Mouse (Mus musculus) bone marrow, adult 2 months (tissue): Measurements from ENCODE around the gene Snx1. TPM values are rescaled to one million over a fixed set of nuclear protein-coding genes. Genes with fewer than 3 reads are reported as not detected.

Experiments
- H3K27ac ChIP-seq: fragments of 200-500 bp; 2 replicates; pipeline ENCODE4 v1.5.1; 2012; ENCODE audit warnings: low read depth, mild to moderate bottlenecking, control low read depth, inconsistent platforms, low read length; ENCODE audit not compliant: control insufficient read depth, poor library complexity, insufficient read depth
- H3K4me1 ChIP-seq: fragments of 200-500 bp; 2 replicates; pipeline ENCODE4 v1.6.1; 2011; ENCODE audit warnings: low read length; ENCODE audit not compliant: control insufficient read depth, insufficient read depth
- H3K4me3 ChIP-seq: fragments of 200-500 bp; replicated peaks from 2 replicates; pipeline ENCODE3; 2011; ENCODE audit warnings: mild to moderate bottlenecking, low read depth, low read length, control low read depth; ENCODE audit not compliant: control insufficient read depth
- CTCF ChIP-seq: fragments of 200-500 bp; IDR thresholded peaks from 2 replicates; pipeline ENCODE4 v1.5.1; 2011; ENCODE audit warnings: low read length, control low read depth; ENCODE audit not compliant: control insufficient read depth, insufficient read depth
- POLR2A ChIP-seq: fragments of 200-500 bp; IDR thresholded peaks from 2 replicates; pipeline ENCODE4 v1.6.1; 2011; ENCODE audit warnings: low read depth, mild to moderate bottlenecking, control low read depth, low read length, borderline replicate concordance; ENCODE audit not compliant: control insufficient read depth
- WGBS: fragments of 180-500 bp; shearing (Covaris S2); methylation state at CpG from one replicate; pipeline ENCODE4 v1.1.7; 2018; 5-methylcytosine and 5-hydroxymethylcytosine counted together
- polyA plus RNA-seq: library from polyadenylated mRNA; stranded (reverse); fragments of >200 nt; gene quantifications from 2 replicates; pipeline ENCODE4 v1.2.4, GENCODE M21; 2011; ENCODE audit warnings: low replicate concordance; ENCODE audit not compliant: missing spikeins, insufficient read depth, insufficient read length

Gene Snx1
- polyA plus RNA-seq, 1 experiment: 44.1 TPM

GRCm38 (mm10) chr9:66072754-66073153 is 53.6 kb downstream of the Snx1 start:
- Histone ChIP-seq H3K4me1 (peaks cover 2% of the 10 kb centered on the region), H3K4me3 (no peak overlapping the region), H3K27ac (no peak overlapping the region)
- no peak for TF ChIP-seq POLR2A
- TF ChIP-seq CTCF: no peak
- WGBS: 71% methylated on average over 7 of the region's 7 CpGs

GRCm38 (mm10) chr9:66070151-66070550 is 56.2 kb downstream of the Snx1 start:
- 73% methylated on average over 5 of the region's 5 CpGs for WGBS
- no peak overlapping the region for H3K4me3 ChIP-seq
- H3K4me1 ChIP-seq: peaks cover 2% of the 10 kb centered on the region
- no peak for TF ChIP-seq CTCF
- TF ChIP-seq POLR2A: no peak
- H3K27ac ChIP-seq: peak overlapping the region; percentile 42; the same call in 1 of the 2 replicates

GRCm38 (mm10) chr9:66069583-66069982 is 56.8 kb downstream of the Snx1 start, which contains the start of gene Snx22:
Gene Snx22 (minus strand): TSS chr9:66069719.
- H3K4me1 ChIP-seq: peaks cover 2% of the 10 kb centered on the region
- WGBS: 2% methylated on average over 22 of the region's 22 CpGs
- peak within 1 kb of the TSS; percentile 47 for H3K27ac ChIP-seq
- TF ChIP-seq CTCF (no peak), POLR2A (peak; percentile 83; the same call in 1 of the 2 replicates)
- H3K4me3 ChIP-seq: peak within 1 kb of the TSS; percentile 81

GRCm38 (mm10) chr9:66068971-66069391 is 57.4 kb downstream of the Snx1 start:
- 3% methylated on average over 30 of the region's 30 CpGs for WGBS
- TF ChIP-seq CTCF: 0 out of 2 replicates have a peak, but pooled peaks have one; percentile 8
- peak; percentile 37; the same call in 1 of the 2 replicates for TF ChIP-seq POLR2A
- H3K4me3 ChIP-seq: peak overlapping the region; percentile 81
- peaks cover 2% of the 10 kb centered on the region for H3K4me1 ChIP-seq
- peak overlapping the region; percentile 47 for H3K27ac ChIP-seq

- Histone ChIP-seq H3K4me1 (peaks cover 2% of the 10 kb centered on the region), H3K27ac (no peak overlapping the region), H3K4me3 (peak overlapping the region; percentile 29)
- TF ChIP-seq POLR2A (no peak), CTCF (no peak)
- WGBS: 80% methylated on average over 4 of the region's 4 CpGs
Measured at GRCm38 (mm10) chr9:66068056-66068455, 58.3 kb downstream of the Snx1 start.

GRCm38 (mm10) chr9:66067542-66067941 is 58.8 kb downstream of the Snx1 start:
- 82% methylated on average over 5 of the region's 5 CpGs for WGBS
- TF ChIP-seq CTCF (peak; percentile 71), POLR2A (no peak)
- H3K27ac ChIP-seq: no peak overlapping the region
- peak overlapping the region; percentile 29 for H3K4me3 ChIP-seq
- H3K4me1 ChIP-seq: peaks cover 2% of the 10 kb centered on the region

- WGBS: 93% methylated on average over 3 of the region's 3 CpGs
- Histone ChIP-seq H3K4me3 (no peak overlapping the region), H3K4me1 (peaks cover 2% of the 10 kb centered on the region), H3K27ac (no peak overlapping the region)
- no peak for TF ChIP-seq POLR2A
- TF ChIP-seq CTCF: no peak
Measured at GRCm38 (mm10) chr9:66066791-66067190, 59.6 kb downstream of the Snx1 start.

GRCm38 (mm10) chr9:66064316-66064715 is 62.1 kb downstream of the Snx1 start:
- no peaks in the 10 kb centered on the region; the same call in 1 of the 2 replicates for H3K4me1 ChIP-seq
- no peak overlapping the region for H3K27ac ChIP-seq
- WGBS: 96% methylated on average over 11 of the region's 11 CpGs
- H3K4me3 ChIP-seq: no peak overlapping the region
- TF ChIP-seq CTCF: no peak
- no peak for TF ChIP-seq POLR2A

GRCm38 (mm10) chr9:66063446-66063845 is 62.9 kb downstream of the Snx1 start:
- no peak overlapping the region for H3K4me3 ChIP-seq
- H3K4me1 ChIP-seq: no peaks in the 10 kb centered on the region; the same call in 1 of the 2 replicates
- TF ChIP-seq CTCF (no peak), POLR2A (no peak)
- 93% methylated on average over 3 of the region's 3 CpGs for WGBS
- H3K27ac ChIP-seq: no peak overlapping the region
